In genomic region chr19:36677101-36678081, GRCm38 (mm10) we compare ENCODE assay signal across 8 mouse cellular contexts. TPM values are rescaled to one million over a fixed set of nuclear protein-coding genes. Genes with fewer than 3 reads are reported as not detected.
A peak's percentile ranks its signal among the peaks of the same experiment; 100 is the strongest.
DNase-seq lines count a peak whose midpoint lies in the region; ATAC-seq and TF ChIP-seq lines count a peak whose summit lies in the region.

No protein-coding gene starts in this region.

- peak; percentile 19 to 74 for DNase-seq in adrenal gland, adult (ENCODE audit: inconsistent age in 2 of 2, low spot score in 1 of 2)
- DNase-seq in adrenal gland, postnatal 25 days, result no peak
- DNase-seq in lung, adult 2 months, result no peak
- DNase-seq in lung, postnatal 10 days, result peak; percentile 62
- no peak for DNase-seq in thymus, postnatal 25 days
- no peak for DNase-seq in natural killer cell, adult 2 months (ENCODE audit: low spot score in 2 of 2)

- H3K9me3 ChIP-seq in lung, embryonic 15.5 days, result no peaks in the 10 kb centered on the region
- H3K9me3 ChIP-seq in heart, embryonic 13.5 days, result no peaks in the 10 kb centered on the region

- H3K27ac ChIP-seq in lung, embryonic 15.5 days, result peak overlapping the region; percentile 76
- peak overlapping the region; percentile 89 for H3K27ac ChIP-seq in heart, embryonic 13.5 days (replicated peaks)

- H3K27me3 ChIP-seq in lung, embryonic 15.5 days, result no peaks in the 10 kb centered on the region
- H3K27me3 ChIP-seq in heart, embryonic 13.5 days (replicated peaks), result no peaks in the 10 kb centered on the region

- no peak for TF ChIP-seq POLR2A in lung, adult 2 months (IDR thresholded peaks at IDR 0.05; ENCODE audit: borderline replicate concordance, extremely low read depth, low read depth, low read length)

- H3K4me1 ChIP-seq in lung, embryonic 15.5 days, result peaks cover 45% of the 10 kb centered on the region
- H3K4me1 ChIP-seq in lung, adult 2 months (ENCODE audit: control insufficient read depth, insufficient read depth, low read length), result 0 out of 2 replicates have a peak, but pooled peaks cover 3% of the 10 kb centered on the region
- peaks cover 59% of the 10 kb centered on the region for H3K4me1 ChIP-seq in heart, embryonic 13.5 days

- WGBS in lung, embryonic 15.5 days, result 46% methylated on average over 18 of the region's 18 CpGs
- WGBS in lung, adult 2 months, result 47% methylated on average over 18 of the region's 18 CpGs
- 56% methylated on average over 18 of the region's 18 CpGs for WGBS in heart, embryonic 13.5 days

- TF ChIP-seq CTCF in lung, adult 2 months (IDR thresholded peaks at IDR 0.05; ENCODE audit: insufficient read depth, low read length), result no peak

- no peak overlapping the region for H3K9ac ChIP-seq in lung, embryonic 15.5 days
- peak overlapping the region; percentile 57; the same call in 1 of the 2 replicates for H3K9ac ChIP-seq in heart, embryonic 13.5 days

- ATAC-seq in lung, embryonic 15.5 days (ENCODE audit: borderline replicate concordance, extremely low read depth, low FRiP score, low TSS enrichment), result peak; percentile 19; the same call in 1 of the 2 replicates
- no peak for ATAC-seq in heart, embryonic 13.5 days (ENCODE audit: extremely low read depth, insufficient number of reproducible peaks, low FRiP score, low TSS enrichment)

- no peaks in the 10 kb centered on the region for H3K36me3 ChIP-seq in lung, embryonic 15.5 days
- H3K36me3 ChIP-seq in heart, embryonic 13.5 days, result no peaks in the 10 kb centered on the region

- H3K4me3 ChIP-seq in lung, embryonic 15.5 days, result no peak overlapping the region
- no peak overlapping the region for H3K4me3 ChIP-seq in lung, adult 2 months (replicated peaks; ENCODE audit: extremely low read depth, low read depth, low read length)
- no peak overlapping the region for H3K4me3 ChIP-seq in heart, embryonic 13.5 days

- H3K4me2 ChIP-seq in lung, embryonic 15.5 days, result no peak overlapping the region
- H3K4me2 ChIP-seq in heart, embryonic 13.5 days, result no peak overlapping the region

RNA-seq across cellular contexts. Expression of gene Ppp1r3c, which starts 59.1 kb away (rescaled TPM):
- 11.1 and 18.4 TPM in 2 replicates for total RNA-seq in adrenal gland, postnatal 25 days (2021)
- 83.4 and 84.3 TPM in 2 replicates for polyA plus RNA-seq in lung, embryonic 15.5 days (2015; fragmentation: Nextera tagmentation; extraction: Ambion mirVana)
- polyA plus RNA-seq in lung, adult 2 months (2012; rRNA removed), result 5.4 and 9.8 TPM in 2 replicates
- polyA plus RNA-seq in heart, embryonic 13.5 days (2015; fragmentation: Nextera tagmentation; extraction: Ambion mirVana), result 49.2 and 64.7 TPM in 2 replicates

Comparison
In these comparisons a context has a peak if more than half of its experiments do, and no peak if none do; other contexts are left out.
1. DNase-seq: peak in adrenal gland, adult (2 of 2) and lung, postnatal 10 days (single experiment); none in adrenal gland, postnatal 25 days (single experiment), lung, adult 2 months (single experiment), thymus, postnatal 25 days (single experiment) and natural killer cell, adult 2 months (0 of 2).